Mouse (Mus musculus) spleen, adult 2 months (tissue): ENCODE data around the gene Tcea2.

Experiments
- CTCF ChIP-seq: fragments of 200-500 bp; IDR thresholded peaks from 2 replicates; pipeline ENCODE4 v1.5.1; 2011; ENCODE audit warnings: mild to moderate bottlenecking, inconsistent platforms; ENCODE audit not compliant: insufficient read depth, insufficient read length, insufficient replicate concordance; ENCODE audit errors: extremely low read depth
- POLR2A ChIP-seq: fragments of 200-500 bp; IDR thresholded peaks from 2 replicates; pipeline ENCODE4 v1.6.1; 2011; ENCODE audit warnings: low read depth, low read length, inconsistent platforms

- no peak for TF ChIP-seq CTCF
- no peak for TF ChIP-seq POLR2A
Observed at GRCm38 (mm10) chr2:181680716-181681117, 607 bp downstream of the Tcea2 start.
